Mouse (Mus musculus) MEL (cell line): Measurements from ENCODE around the gene Deup1.
A peak's percentile ranks its signal among the peaks of the same experiment; 100 is the strongest.

ENCODE experiments used
- CHD2 ChIP-seq: IDR thresholded peaks from 2 replicates; pipeline ENCODE4 v1.6.1; 2011; ENCODE audit warnings: low read length, improper control_type of control experiment
- CTCF ChIP-seq, 3 experiments: IDR thresholded peaks in 2 of 3; conservative IDR thresholded peaks in 1 of 3; 2 replicates each; pipeline ENCODE4 v1.5.1; 2011 to 2012; ENCODE audit warnings: low read length in 3 of 3, low read depth in 2 of 3, mild to moderate bottlenecking in 2 of 3, improper control_type of control experiment in 1 of 3, inconsistent platforms in 1 of 3, mixed read lengths in 1 of 3, moderate library complexity in 1 of 3; ENCODE audit not compliant: control insufficient read depth in 1 of 3, insufficient read depth in 1 of 3, poor library complexity in 1 of 3, severe bottlenecking in 1 of 3
- EP300 ChIP-seq, 2 experiments: IDR thresholded peaks; 2 replicates each; pipeline ENCODE4 v1.6.1; 2011; ENCODE audit warnings: improper control_type of control experiment in 2 of 2, low read length in 2 of 2, low read depth in 1 of 2, mild to moderate bottlenecking in 1 of 2
- MAX ChIP-seq: IDR thresholded peaks from 2 replicates; pipeline ENCODE4 v1.6.1; 2011; ENCODE audit warnings: low read length, improper control_type of control experiment
- MEF2A ChIP-seq: IDR thresholded peaks from 2 replicates; pipeline ENCODE4 v1.6.1; 2014; ENCODE audit warnings: low read depth, mild to moderate bottlenecking, inconsistent platforms, low read length, improper control_type of control experiment; ENCODE audit not compliant: poor library complexity, insufficient replicate concordance, severe bottlenecking; ENCODE audit errors: extremely low read depth
- MYC ChIP-seq: IDR thresholded peaks from 2 replicates; pipeline ENCODE4 v1.6.1; 2011; ENCODE audit warnings: low read depth, mild to moderate bottlenecking, low read length, improper control_type of control experiment, moderate library complexity
- POLR2A ChIP-seq, 2 experiments: IDR thresholded peaks; 2 replicates each; pipeline ENCODE4 v1.6.1; 2011 to 2012; ENCODE audit warnings: low read length in 2 of 2, mild to moderate bottlenecking in 2 of 2, control low read depth in 1 of 2, improper control_type of control experiment in 1 of 2, low read depth in 1 of 2, moderate library complexity in 1 of 2; ENCODE audit not compliant: control insufficient read depth in 1 of 2, insufficient read depth in 1 of 2, poor library complexity in 1 of 2
- RAD21 ChIP-seq: IDR thresholded peaks from 2 replicates; pipeline ENCODE4 v1.6.1; 2011; ENCODE audit warnings: mild to moderate bottlenecking, low read depth, low read length, improper control_type of control experiment
- SIN3A ChIP-seq: IDR thresholded peaks from 2 replicates; pipeline ENCODE4 v1.6.1; 2012; ENCODE audit warnings: low read length, improper control_type of control experiment, inconsistent platforms
- TAL1 ChIP-seq: IDR thresholded peaks from 2 replicates; pipeline ENCODE4 v1.6.1; 2012; ENCODE audit warnings: mild to moderate bottlenecking, inconsistent platforms, low read length, moderate library complexity, mixed read lengths
- TBP ChIP-seq: IDR thresholded peaks from 2 replicates; pipeline ENCODE4 v1.8.0; 2011; ENCODE audit warnings: low read depth, low read length, improper control_type of control experiment

- TF ChIP-seq POLR2A (IDR thresholded peaks at IDR 0.05; ENCODE audit: control insufficient read depth in 1 of 2, insufficient read depth in 1 of 2, low read depth in 1 of 2, low read length in 2 of 2, poor library complexity in 1 of 2): no peak
- TF ChIP-seq TAL1: no peak
- no peak for TF ChIP-seq CHD2
- TF ChIP-seq MYC: no peak
- TF ChIP-seq SIN3A: no peak
- peak in 2 of 3 experiments; percentile 27 to 37; a peak in 3 of 6 replicates for TF ChIP-seq CTCF (IDR thresholded peaks at IDR 0.05 in 2 of 3, conservative IDR thresholded peaks at IDR 0.05 in 1 of 3; ENCODE audit: control insufficient read depth in 1 of 3, insufficient read depth in 1 of 3, low read depth in 2 of 3, low read length in 3 of 3, poor library complexity in 1 of 3, severe bottlenecking in 1 of 3)
- TF ChIP-seq MEF2A: no peak
- TF ChIP-seq EP300 (IDR thresholded peaks at IDR 0.05; ENCODE audit: low read depth in 1 of 2, low read length in 2 of 2): no peak
- peak; percentile 39 for TF ChIP-seq RAD21
- TF ChIP-seq MAX: no peak
- no peak for TF ChIP-seq TBP
Observed at GRCm38 (mm10) chr9:15609280-15609930, 18.3 kb downstream of the Deup1 start.
